Mouse (Mus musculus) megakaryocyte, adult 5-6 weeks (primary cell): Measurements from ENCODE around the gene Gm42688. TPM values are rescaled to one million over a fixed set of nuclear protein-coding genes. Genes with fewer than 3 reads are reported as not detected.

Experiments
- ATAC-seq: 2 replicates; pipeline ENCODE4 v1.8.0; 2016; ENCODE audit warnings: mild to moderate bottlenecking, inconsistent platforms; ENCODE audit not compliant: poor library complexity, severe bottlenecking
- total RNA-seq, 2 experiments: library from RNA; stranded (forward) in 1 of 2; stranded (reverse) in 1 of 2; fragments of 153-499, 151-499 nt in 1 of 2; fragments of 221-1000, 200-1000 nt in 1 of 2; gene quantifications; 2 replicates each; pipeline versions ENCODE4 v1.2.3 to v1.2.4; 2015 to 2017

Gm42688 gene
- total RNA-seq, 2 experiments from 2014 or later = 1.3 to 3.0 TPM

DNA sequence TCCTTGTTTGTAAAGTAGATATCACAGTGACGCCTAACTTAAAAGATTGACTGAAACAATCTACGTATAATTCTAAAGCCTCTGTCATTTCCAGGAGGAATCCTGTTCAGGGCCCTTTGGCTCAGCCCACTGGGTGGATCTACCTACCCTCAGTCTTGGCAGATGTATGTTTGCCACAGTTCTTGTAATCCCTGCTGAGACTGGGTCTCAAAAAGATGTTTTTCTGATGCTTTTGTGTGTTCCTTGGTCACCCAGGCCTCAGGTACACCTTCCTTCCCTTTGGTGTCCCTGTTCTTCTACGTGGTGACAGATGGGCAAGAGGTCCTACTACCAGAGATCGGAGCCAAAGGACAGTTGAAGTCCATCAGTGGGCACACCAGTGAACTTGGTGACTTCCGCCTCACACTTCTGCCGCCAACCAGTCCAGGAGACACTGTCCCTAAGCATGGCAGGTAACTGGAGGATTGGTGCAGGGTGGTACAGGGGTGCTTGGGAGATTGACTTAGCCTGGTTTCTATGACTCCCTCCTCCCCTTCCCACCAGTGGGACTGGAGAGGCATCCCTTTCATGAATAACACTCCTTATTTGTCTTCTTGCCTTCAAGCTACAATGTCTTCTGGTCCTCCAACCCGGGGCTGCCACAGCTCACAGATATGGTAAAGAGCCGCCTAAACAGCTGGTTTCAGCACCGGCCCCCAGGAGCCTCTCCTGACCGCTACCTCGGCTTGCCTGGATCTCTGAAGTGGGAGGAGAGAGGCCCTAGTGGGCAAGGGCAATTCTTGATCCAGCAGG lies 15.2 kb downstream of the Gm42688 start:
- ATAC-seq = no peak

DNA sequence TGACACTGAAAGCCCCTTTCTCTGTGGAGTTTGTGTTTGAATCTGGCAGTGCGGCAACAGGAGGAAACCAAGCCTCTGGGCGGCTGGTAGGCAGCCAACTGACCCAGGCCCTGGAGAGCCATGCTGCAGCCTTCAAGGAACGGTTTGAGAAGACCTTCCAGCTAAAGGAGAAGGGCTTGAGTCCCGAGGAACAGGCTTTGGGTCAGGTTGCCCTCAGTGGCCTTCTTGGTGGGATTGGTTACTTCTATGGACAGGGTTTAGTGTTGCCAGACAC lies 15.7 kb downstream of the Gm42688 start:
- no peak for ATAC-seq

DNA sequence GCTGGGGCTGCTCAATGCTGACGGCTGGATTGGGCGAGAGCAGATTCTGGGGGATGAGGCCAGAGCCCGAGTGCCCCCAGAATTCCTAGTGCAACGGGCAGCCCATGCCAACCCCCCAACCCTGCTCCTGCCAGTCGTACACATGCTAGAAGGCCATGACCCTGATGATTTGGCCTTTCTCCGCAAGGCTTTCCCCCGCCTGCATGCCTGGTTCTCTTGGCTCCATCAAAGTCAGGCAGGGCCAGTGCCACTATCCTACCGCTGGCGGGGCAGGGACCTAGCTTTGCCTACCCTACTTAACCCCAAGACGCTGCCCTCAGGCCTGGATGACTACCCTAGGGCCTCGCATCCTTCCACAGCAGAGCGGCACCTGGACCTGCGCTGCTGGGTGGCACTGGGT lies 16.2 kb downstream of the Gm42688 start:
- ATAC-seq = no peak

DNA sequence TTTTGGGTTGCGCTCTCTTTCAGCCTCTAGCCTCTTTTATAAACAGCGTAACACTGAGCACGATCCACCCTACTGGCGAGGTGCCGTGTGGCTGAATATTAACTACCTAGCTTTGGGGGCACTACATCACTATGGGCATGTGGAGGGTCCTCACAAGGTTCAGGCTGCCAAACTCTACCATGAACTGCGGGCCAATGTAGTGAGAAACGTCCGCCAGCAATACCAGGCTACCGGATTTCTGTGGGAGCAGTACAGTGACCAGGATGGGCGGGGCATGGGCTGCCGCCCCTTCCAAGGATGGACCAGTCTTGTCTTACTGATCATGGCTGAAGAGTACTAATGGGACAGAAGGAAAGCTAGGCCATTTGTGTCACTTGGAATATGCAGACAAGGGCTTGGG lies 17.0 kb downstream of the Gm42688 start:
- ATAC-seq = no peak

DNA sequence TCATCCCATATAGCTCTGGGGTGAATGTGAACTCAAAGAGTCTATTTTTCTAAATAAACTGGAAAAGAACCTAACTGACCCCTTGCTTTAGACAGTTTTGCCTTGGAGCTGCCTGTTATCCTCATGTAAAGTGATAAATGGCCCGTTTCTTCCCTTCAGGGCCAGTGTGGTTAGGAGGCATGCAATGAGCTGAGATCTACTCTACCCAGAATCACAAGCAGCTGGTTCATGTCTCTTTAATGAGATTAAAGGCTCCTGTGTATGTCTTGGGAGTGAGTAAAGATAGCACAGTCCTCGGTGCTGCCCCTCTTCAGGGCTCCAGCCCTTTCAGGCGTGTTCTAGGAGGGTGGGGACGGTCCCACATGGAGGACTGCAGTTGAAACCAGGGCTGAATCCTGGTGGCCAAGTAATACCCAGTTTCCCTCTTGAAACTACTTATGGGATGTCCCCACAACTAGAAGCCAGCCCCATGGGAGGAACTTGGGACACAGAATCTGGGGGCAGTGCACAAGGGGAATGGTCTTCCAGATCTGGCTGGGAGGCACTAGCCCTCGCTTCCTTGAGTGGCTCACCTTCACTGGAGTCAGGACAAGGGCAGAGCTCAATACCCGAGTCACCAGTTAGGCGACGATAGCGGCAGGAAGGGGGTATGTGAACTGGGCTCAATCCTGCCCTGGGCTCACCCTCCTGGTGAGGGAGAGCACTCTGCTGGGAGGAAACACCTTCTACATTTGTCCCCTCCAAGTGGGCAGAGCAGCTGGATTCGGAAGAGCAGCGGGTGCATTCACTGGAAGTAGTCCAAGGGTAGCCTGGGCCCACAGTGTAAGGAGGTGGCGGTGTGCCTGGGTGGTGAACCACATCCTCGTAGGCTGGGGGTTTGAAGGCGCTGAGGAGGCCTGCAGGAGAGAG lies 17.7 kb downstream of the Gm42688 start:
- ATAC-seq = no peak

DNA sequence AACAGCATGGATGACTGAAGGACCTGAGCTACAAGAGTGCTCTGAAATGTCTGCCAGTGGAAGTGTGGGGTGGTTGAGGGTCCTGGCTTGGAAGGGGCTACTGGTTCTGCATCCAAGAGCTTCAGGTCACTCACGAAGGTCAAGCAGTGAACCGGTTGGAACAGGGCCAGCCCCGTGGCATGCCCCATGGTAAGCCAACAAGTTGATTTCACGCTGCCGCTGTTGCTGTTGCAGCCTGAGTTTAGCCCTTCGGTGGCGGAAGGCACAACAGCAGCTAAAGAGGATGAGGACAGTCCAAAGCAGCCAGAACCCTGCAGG lies 18.3 kb downstream of the Gm42688 start:
- ATAC-seq = no peak

DNA sequence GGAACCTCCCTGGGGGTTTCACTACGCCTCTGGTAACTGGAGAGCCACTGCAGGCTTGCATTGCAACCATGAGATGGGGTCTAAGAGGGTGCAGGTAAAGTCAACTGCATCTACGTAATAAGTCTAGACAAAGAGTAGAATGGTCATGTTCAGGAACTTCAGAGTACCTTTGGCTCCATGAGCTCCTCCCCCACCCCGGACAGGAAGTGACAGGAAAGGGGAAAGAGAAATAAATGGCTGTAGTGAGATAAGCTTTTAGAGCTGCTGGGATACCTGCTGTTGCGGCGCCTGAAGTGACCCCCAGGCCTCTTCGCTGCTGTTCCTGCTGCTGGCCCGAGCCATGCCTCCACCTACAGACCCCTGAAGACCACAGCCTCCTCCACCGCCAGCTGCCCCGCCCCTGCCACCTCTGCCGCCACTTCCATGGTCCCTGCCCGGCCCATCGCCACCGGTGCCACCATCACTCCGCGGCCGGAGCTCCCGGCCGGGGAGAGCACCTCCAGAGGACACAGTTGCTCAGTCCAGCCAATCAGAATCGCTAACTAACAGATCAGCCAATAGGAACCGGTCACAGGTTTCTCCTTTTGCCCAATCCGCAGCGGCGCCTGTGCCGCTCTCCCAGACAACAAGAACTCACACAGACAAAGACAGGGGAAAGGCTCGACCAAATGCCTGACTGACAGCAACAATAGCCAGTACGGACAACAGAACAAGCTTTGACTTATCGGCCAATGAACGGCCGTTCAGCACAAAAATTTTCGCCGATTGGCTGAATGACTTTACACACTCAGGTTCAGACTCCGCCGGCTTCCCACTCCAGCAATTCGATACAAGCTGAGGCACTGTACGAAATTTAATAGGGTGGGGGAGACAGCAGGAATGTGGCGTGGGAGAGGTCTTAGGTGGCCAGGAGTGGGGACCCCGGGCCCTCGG lies 19.8 kb downstream of the Gm42688 start, which contains the start of gene Wbp1:
TSS of gene Wbp1 (minus strand) at position 630 of the 933 bp plus-strand sequence.
- peak; percentile 88 for ATAC-seq

DNA sequence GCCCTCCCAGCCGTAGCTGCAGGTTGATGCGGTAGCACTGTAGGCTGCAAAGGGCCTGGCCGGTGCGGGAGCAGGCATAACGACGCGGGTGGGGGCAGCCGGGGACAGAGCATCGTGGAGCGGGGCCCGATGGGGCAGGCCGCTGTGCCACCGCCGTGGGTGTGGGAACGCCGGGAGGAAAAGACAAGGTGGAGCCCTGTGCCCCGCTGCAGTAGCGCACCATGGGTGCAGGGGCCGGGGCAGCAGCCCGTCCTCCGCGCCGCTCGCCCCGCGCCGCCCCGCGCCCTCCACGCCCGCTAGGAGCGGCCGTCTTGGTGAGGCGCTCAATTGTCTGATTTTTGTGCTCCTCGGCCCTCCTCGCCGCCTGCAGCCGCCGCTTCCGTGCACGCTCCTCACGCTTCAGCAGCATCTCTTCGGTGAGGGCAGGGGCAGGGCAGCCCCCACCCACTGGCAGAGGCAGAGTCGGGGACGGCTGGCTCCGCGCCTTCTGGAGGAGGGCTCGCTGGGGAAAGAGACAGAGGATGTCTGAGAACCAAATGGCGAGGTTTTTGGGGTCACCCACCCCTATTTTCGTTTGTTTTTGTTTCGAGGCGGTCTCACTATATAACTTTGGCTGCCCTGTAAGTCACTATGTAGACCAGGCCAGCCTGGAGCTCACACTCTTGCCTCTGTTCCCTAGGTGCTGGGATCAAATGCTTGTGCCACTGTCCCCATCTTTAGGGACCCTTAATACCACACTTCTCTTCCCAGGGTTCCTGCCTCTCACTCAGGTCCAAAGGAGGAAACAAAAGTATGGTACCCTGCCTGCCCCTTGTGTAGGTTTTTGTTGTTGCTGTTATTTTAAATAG lies 20.7 kb downstream of the Gm42688 start:
- ATAC-seq = peak; percentile 30

DNA sequence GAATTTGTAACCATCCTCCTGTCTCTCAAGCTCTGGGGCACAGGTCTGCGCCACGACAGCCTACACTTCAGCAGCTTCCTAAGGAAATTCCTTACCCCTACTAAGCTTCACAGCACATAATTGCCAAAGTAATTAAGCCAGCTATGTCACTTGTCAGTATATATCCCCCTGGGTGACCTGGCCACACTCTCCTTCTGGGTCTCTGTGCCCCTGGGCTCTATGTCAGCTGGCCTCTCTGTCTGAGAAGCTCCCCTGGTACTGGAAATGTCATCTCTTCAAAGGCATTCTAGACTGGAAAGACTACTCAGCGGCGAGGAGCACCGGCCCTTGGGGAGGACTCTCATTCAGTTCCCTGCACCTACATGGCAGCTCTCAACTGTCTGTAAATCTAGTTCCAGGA lies 21.5 kb downstream of the Gm42688 start:
- ATAC-seq = no peak

DNA sequence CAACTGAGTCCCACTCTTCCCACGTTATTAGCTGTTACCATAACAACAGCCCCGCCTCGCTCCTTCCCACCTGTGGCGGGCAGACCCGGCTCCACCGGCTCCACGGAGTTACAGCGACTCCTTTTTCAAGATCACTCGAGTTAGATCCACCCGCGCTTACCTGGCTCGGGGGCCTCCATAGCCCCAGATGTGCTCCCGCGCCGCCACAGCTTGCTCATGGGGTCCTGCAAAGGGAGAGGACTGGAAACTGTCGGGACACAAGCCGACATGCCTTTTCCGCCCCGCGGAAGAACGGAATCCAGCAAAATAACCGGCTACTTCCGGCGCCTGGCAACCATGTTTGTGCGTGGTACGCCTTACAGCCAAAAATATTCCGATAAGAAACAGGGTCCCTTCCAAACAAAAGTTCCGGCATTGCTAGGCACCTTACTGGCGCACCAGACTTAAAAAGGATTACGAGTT lies 23.5 kb downstream of the Gm42688 start:
- peak; percentile 59 for ATAC-seq

DNA sequence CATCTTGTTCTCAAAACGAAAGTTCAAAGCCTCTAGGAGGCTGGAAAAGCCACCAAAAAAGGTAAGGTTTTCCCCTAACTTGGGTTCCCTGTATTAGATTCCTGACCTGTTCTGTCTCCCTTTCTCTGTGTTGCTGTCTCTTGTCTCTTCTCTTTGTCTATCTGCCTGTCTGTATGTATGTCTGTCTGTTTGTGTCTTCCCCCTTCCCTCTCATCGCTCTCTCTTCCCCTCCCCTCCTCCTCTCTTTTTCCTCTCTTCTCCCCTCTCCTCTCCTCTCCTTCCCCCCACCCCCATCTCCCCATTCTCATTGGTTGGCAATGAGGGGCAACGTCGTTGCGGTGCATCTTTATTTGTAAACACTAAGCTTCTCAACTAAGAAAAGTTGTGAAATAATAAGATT lies 23.9 kb downstream of the Gm42688 start, which contains the start of gene Ino80b:
TSS of gene Ino80b (minus strand) at position 101 of the 400 bp plus-strand sequence.
- no peak for ATAC-seq

DNA sequence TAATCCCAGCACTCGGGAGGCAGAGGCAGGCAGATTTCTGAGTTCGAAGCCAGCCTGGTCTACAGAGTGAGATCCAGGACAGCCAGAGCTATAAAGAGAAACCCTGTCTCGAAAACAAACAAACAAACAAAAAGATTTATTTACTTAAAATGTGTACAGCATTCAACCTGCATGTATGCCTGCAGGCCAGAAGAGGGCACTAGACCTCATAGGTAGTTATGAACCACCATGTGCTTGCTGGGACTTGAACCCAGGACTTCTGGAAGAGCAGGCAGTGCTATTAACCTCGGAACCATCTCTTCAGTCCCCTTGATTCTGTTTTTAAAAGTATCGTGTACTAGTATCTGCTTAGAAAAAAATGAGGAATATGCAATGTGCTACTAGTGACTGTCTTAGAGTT lies 26.0 kb downstream of the Gm42688 start:
- no peak for ATAC-seq

DNA sequence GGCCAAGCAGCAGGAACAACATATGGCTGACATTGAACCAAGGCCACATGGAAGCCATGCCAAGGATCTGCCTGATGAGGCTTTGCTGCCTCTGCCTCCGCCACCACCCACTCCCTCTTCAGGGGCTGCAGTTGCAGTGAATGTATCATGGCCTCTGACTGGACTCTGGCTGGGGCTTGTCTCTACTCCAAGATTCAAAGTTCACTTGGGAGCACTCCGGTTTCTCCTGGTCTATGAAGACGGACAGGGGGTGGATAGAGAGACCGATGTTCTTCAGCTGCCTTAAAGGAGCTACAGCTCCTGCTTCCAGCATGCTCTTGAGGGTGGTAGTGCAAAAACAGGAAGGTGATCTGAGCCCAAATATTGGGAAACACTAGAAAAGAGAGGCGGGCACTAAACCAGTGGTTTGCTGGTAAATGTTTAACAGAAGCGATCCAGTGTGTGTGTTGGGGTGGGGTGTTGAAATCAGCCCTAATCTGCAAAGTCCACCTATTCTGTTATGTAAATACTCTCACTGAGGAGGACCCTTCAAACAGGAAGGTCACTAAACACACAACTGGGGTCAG lies 30.1 kb downstream of the Gm42688 start:
- ATAC-seq = peak; percentile 93

DNA sequence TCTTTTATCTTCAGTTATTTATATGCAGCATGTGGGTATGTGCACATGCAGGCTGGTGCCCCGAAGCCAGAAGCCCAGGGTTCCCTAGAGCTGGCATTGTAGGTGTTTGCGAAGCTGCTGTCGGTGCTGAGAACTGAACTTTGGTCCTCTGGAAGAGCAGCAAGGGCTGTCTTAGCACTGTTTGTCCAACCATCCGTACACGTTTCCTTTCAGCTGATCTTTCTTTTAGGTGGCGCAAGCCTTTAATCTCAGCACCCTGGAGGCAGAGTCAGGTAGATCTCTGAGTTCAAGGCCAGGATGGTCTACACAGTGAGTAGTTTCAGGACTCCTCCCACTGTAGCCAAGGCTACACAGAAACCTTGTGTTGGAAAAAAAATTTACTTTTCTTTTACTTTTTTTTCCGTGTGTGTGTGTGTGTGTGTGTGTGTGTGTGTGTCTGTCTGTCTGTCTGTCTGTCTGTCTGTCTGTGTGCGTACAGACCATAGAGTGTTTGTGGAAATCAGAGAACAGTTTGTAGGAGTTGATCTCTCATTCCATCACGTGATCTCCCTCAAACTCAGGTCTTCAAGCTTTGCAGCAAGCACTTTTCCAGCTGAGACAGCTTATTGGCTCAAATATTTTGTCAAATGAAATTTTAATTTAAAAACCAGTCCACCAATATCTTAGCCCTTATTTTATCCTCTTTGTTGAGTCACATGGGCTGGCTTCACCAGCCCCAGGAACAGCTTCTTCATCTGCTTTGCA lies 30.9 kb downstream of the Gm42688 start:
- ATAC-seq = no peak

DNA sequence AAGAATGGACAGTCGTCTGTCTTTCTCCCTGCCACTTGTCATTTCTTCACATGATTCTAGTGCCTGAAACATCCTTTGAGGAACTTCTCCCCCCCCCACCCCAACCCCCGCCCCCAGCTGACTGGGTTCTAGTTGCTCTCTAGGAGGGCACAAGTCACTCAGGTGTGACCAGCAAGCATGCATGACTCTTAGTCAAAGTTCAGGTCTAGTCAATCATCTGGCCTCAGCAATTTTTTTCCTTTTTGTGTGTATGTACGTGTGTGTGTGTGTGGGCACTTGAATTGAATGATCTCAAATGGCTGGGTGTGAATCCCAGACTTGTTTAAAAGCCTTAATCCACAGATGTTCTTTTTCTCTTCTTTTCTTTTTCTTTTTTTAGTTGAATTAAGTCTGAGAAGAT lies 32.8 kb downstream of the Gm42688 start:
- ATAC-seq = no peak

DNA sequence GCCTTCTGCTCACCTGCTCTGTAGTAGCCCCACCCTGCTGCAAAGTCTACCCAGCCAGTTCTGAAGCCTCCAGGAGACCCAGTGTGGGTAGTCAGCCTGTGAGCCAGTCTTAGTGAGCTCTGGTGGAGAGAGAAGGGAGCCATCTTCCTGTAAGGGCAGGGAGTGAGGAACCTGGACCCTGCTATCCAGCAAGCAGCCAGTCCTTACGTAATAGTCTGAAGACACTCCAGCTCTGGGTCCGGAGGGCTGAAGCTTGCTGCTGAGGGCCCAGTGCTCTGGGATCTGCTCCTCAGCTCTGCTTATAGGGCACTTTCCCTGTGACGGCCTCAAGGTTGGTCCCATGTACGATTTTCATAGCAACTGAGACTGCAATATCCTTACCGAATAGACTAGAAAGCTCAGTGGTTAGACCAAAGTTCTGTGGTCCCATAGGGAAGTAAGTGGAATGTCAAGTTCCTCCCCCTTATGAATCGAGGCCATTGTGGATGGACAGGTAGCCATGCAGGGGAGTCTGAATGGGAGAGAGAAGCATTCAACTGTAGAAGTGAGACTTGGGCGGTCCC lies 33.6 kb downstream of the Gm42688 start, which contains the start of gene Rtkn:
TSS of gene Rtkn (plus strand) at position 513 of the 563 bp plus-strand sequence.
- ATAC-seq = no peak

DNA sequence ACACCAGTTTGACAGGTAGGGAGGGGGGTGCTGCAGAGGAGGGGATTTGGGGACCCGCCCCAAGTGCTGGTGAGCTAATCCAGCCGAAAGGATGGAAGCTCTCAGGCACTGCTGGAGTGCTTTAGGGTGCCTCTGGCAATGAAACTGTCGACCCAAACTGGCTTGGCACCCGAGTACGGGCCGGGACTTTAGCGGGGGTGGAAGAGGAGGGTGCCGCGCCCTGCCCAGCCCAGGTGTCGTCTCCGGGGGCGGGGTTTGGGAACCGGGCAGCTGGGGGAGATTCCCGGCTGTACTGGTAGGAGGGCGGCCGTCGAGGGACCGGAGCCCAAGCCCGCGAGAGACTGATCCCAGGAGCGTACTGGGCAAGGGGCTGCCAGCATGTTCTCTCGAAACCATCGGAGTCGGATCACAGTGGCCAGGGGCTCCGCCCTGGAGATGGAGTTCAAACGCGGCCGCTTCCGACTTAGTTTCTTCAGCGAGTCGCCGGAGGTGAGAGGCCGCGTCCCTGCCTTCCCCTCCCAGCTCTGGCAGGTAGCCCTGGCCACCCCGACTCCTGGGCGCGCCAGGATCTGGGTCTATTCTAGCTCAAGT lies 34.2 kb downstream of the Gm42688 start:
- no peak for ATAC-seq

DNA sequence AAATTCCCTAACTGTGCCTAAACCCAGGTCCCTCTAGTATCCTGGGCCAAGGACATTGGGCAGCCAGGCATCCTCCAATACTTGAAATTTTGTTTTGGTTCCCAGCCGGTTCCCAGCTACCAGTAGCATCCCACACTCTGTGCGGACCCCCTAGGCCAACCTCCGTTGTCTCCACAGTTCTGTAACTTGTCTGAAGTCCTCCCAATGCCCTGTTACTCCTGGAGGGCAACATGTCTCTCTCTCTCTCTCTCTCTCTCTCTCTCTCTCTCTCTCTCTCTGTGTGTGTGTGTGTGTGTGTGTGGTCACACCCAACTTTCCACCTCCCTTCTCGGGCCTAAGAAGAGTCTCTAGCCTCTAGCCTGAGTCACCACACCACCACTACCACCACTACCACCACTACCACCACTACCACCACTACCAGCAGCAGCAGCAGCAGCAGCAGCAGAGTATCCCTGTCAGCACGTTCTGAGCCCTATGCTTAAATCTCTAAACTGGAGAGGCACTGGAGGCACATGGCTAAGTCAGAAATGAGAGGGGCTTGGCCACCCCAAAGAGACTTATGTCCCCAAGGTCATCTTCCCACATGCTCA lies 35.0 kb downstream of the Gm42688 start:
- no peak for ATAC-seq
